Mouse (Mus musculus) heart, embryonic 10.5 days (tissue): ENCODE measurements around the gene Tk1. TPM values are rescaled to one million over a fixed set of nuclear protein-coding genes. Genes with fewer than 3 reads are reported as not detected.

Experiments used
- DNase-seq: peaks from one replicate; pipeline ENCODE4 v3.0.0-alpha.2; 2017; ENCODE audit warnings: low spot score
- H3K27ac ChIP-seq: fragments of 300-500 bp; sonication (generic); 2 replicates; pipeline ENCODE4 v1.5.1; 2016; ENCODE audit warnings: mild to moderate bottlenecking
- H3K27me3 ChIP-seq: fragments of 300-500 bp; sonication (generic); 2 replicates; pipeline ENCODE4 v1.6.1; 2016; ENCODE audit warnings: mild to moderate bottlenecking; ENCODE audit not compliant: poor library complexity, insufficient read depth, severe bottlenecking
- H3K36me3 ChIP-seq: fragments of 300-500 bp; sonication (generic); 2 replicates; pipeline ENCODE4 v1.6.1; 2016; ENCODE audit warnings: mild to moderate bottlenecking, moderate library complexity
- H3K4me1 ChIP-seq: fragments of 300-500 bp; sonication (generic); 2 replicates; pipeline ENCODE4 v1.6.1; 2016; ENCODE audit warnings: mild to moderate bottlenecking
- H3K4me3 ChIP-seq: fragments of 300-500 bp; sonication (generic); 2 replicates; pipeline ENCODE4 v1.5.1; 2016; ENCODE audit warnings: mild to moderate bottlenecking, moderate library complexity
- H3K9me3 ChIP-seq: fragments of 300-500 bp; sonication (generic); 2 replicates; pipeline ENCODE4 v1.6.1; 2016; ENCODE audit warnings: mild to moderate bottlenecking, moderate library complexity
- WGBS: fragments of 180-500 bp; shearing (Covaris S2); methylation state at CpG from one replicate; pipeline ENCODE4 v1.1.7; 2016; 5-methylcytosine and 5-hydroxymethylcytosine counted together
- polyA plus RNA-seq: library from polyadenylated mRNA; unstranded; fragments of >200 nt; fragmentation: Nextera tagmentation; extraction: Ambion mirVana; gene quantifications from 2 replicates; pipeline ENCODE4 v1.2.1, GENCODE M21; 2016

The Tk1 gene
- polyA plus RNA-seq, 1 experiment from 2014 or later, result 134 TPM

GRCm38 (mm10) chr11:117810401-117811046 lies 15.4 kb downstream of the Tk1 start:
- H3K4me3 ChIP-seq, result peak overlapping the region; percentile 93
- H3K27me3 ChIP-seq, result no peaks in the 10 kb centered on the region
- WGBS, result under 1% methylated on average over 21 of the region's 21 CpGs
- H3K36me3 ChIP-seq, result peaks cover 36% of the 10 kb centered on the region
- H3K4me1 ChIP-seq, result peaks cover 52% of the 10 kb centered on the region
- peak overlapping the region; percentile 90 for H3K27ac ChIP-seq
- H3K9me3 ChIP-seq, result no peaks in the 10 kb centered on the region
- DNase-seq, result peak; percentile 92

GRCm38 (mm10) chr11:117809407-117810311 lies 16.2 kb downstream of the Tk1 start, which contains the start of the genes Gm20708 and Syngr2:
Gm20708 (plus strand) TSS chr11:117809668.
Syngr2 (plus strand) TSS chr11:117809668.
- Histone ChIP-seq H3K27me3 (no peaks in the 10 kb centered on the region), H3K36me3 (peaks cover 28% of the 10 kb centered on the region), H3K27ac (peak within 1 kb of the TSS; percentile 90), H3K4me3 (peak within 1 kb of the TSS; percentile 93), H3K4me1 (peaks cover 47% of the 10 kb centered on the region), H3K9me3 (no peaks in the 10 kb centered on the region)
- peak; percentile 93 for DNase-seq
- WGBS, result under 1% methylated on average over 75 of the region's 75 CpGs

DNA sequence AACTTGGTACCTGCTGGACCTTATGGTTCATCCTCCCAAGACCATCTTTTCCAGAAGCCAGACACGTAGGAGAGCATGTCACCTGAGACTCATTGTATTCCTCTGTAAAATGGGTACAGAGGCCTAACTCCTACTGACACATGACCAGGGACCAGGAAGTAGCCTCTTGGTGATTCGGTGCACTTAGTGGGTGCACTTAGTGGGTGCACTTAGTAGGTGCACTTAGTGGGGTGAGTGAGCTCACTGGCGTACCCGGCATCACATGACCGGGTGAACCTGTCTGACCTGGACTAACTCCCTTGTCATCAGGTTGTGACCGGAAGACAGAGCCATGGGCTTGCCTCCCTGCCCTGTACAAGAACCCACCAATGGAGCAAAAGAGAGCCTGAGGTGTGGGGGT lies 19.1 kb downstream of the Tk1 start:
- Histone ChIP-seq H3K36me3 (no peaks in the 10 kb centered on the region), H3K4me1 (peaks cover 38% of the 10 kb centered on the region), H3K4me3 (no peak overlapping the region), H3K27me3 (peaks cover 4% of the 10 kb centered on the region; the same call in 1 of the 2 replicates), H3K27ac (no peak overlapping the region), H3K9me3 (no peaks in the 10 kb centered on the region)
- DNase-seq, result no peak
- whole genome bisulfite sequencing, result 92% methylated on average over 6 of the region's 6 CpGs

DNA sequence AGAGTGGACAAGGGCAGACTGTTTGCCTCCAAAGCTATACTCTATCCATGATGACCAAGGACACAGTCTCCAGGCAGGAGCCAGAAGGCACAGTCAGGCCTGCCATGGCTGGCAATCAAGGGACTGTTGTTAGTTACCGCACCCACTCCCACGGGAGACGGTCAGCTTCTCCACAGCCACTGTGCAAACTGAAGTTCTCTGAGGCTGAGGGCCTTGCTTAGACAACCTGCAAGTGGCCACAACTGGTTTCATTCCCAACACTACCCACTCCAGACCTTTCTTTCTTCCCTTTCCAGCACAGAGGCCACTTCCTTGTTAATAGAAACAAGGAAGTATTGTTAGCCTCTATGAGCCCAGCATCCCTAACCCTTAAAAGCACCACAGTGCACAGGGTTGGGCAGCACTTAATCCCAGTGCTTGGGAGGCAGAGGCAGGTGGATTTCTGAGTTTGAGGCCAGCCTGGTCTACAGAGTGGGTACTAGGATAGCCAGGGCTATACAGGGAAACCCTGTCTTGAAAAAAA lies 22.7 kb downstream of the Tk1 start:
- H3K4me1 ChIP-seq, result peaks cover 19% of the 10 kb centered on the region
- DNase-seq, result no peak
- H3K27me3 ChIP-seq, result peaks cover 4% of the 10 kb centered on the region; the same call in 1 of the 2 replicates
- H3K36me3 ChIP-seq, result no peaks in the 10 kb centered on the region
- WGBS, result 86% methylated on average over 3 of the region's 3 CpGs
- H3K4me3 ChIP-seq, result no peak overlapping the region
- H3K9me3 ChIP-seq, result no peaks in the 10 kb centered on the region
- H3K27ac ChIP-seq, result peak overlapping the region; percentile 1; the same call in 1 of the 2 replicates

- no peak overlapping the region for H3K4me3 ChIP-seq
- H3K9me3 ChIP-seq, result no peaks in the 10 kb centered on the region
- H3K27me3 ChIP-seq, result peaks cover 10% of the 10 kb centered on the region
- H3K36me3 ChIP-seq, result no peaks in the 10 kb centered on the region
- peaks cover 32% of the 10 kb centered on the region for H3K4me1 ChIP-seq
- no peak overlapping the region for H3K27ac ChIP-seq
- 79% methylated on average over 7 of the region's 7 CpGs for WGBS
- DNase-seq, result no peak
Measured at GRCm38 (mm10) chr11:117801650-117802049, 24.2 kb downstream of the Tk1 start.

- no peak for DNase-seq
- no peaks in the 10 kb centered on the region for H3K9me3 ChIP-seq
- no peak overlapping the region for H3K27ac ChIP-seq
- peaks cover 34% of the 10 kb centered on the region for H3K4me1 ChIP-seq
- H3K36me3 ChIP-seq, result no peaks in the 10 kb centered on the region
- no peak overlapping the region for H3K4me3 ChIP-seq
- peaks cover 10% of the 10 kb centered on the region for H3K27me3 ChIP-seq
- WGBS, result 82% methylated on average over 7 of the region's 7 CpGs
Measured at GRCm38 (mm10) chr11:117800038-117800437, 25.9 kb downstream of the Tk1 start.

DNA sequence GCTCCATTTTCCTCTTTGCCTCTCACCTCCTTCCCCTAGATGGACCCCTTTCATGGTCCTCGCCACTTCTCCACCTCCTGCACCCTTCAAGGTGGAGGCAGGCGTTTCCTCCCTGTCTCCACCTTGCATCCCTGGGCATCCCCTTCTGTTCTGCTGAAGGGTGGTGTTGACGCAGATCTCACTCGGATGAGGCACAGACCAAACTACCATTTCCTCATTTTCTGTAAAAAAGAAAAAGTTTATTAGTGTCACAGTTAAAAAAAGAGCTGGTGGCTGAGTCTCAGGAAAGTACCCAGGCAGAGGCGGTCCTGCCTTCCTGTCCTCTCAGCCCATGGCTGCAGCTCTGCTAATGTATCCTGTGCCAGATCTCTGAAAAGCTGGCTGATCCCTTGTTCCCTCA lies 26.7 kb downstream of the Tk1 start:
- 54% methylated on average over 5 of the region's 5 CpGs for WGBS
- DNase-seq, result no peak
- peak overlapping the region; percentile 37; the same call in 1 of the 2 replicates for H3K4me3 ChIP-seq
- H3K27ac ChIP-seq, result 0 out of 2 replicates have a peak overlapping the region, but pooled peaks have one; percentile 0
- no peaks in the 10 kb centered on the region for H3K36me3 ChIP-seq
- H3K4me1 ChIP-seq, result peaks cover 34% of the 10 kb centered on the region
- peaks cover 10% of the 10 kb centered on the region for H3K27me3 ChIP-seq
- H3K9me3 ChIP-seq, result no peaks in the 10 kb centered on the region

- Histone ChIP-seq H3K27me3 (peaks cover 5% of the 10 kb centered on the region; the same call in 1 of the 2 replicates), H3K9me3 (no peaks in the 10 kb centered on the region), H3K27ac (peak overlapping the region; percentile 74), H3K36me3 (no peaks in the 10 kb centered on the region), H3K4me1 (peaks cover 37% of the 10 kb centered on the region), H3K4me3 (peak overlapping the region; percentile 37)
- peak; percentile 85 for DNase-seq
- WGBS, result 14% methylated on average over 2 of the region's 2 CpGs
Measured at GRCm38 (mm10) chr11:117798160-117798541, 27.7 kb downstream of the Tk1 start.

GRCm38 (mm10) chr11:117797511-117798159 lies 28.3 kb downstream of the Tk1 start, which contains the start of gene 6030468B19Rik:
6030468B19Rik (plus strand) TSS chr11:117797660.
- Histone ChIP-seq H3K27me3 (peaks cover 7% of the 10 kb centered on the region; the same call in 1 of the 2 replicates), H3K36me3 (no peaks in the 10 kb centered on the region), H3K27ac (peak within 1 kb of the TSS; percentile 74), H3K4me1 (peaks cover 38% of the 10 kb centered on the region), H3K9me3 (no peaks in the 10 kb centered on the region), H3K4me3 (peak within 1 kb of the TSS; percentile 37)
- WGBS, result 29% methylated on average over 9 of the region's 9 CpGs
- DNase-seq, result peak; percentile 92

DNA sequence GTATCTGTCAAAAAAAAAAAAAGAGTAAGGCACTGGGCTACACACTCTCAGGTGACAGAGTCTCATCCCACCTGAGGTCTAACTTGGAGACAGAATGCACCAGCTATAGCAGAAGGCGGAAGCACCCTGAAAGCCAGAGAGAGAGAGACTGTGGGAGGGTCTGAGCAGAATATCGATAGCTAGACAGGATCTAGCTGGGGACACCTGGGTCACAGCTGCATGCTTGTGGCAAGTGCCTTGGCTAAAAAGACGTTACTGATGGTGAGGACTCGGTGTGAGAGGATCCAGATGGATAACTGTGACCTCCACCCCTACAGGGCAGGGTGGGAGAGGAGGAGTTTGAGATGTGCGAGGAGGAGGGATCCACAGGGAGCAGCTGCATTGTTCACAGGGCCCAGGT lies 28.9 kb downstream of the Tk1 start:
- no peak overlapping the region for H3K4me3 ChIP-seq
- no peaks in the 10 kb centered on the region for H3K36me3 ChIP-seq
- DNase-seq, result no peak
- peaks cover 13% of the 10 kb centered on the region for H3K27me3 ChIP-seq
- no peaks in the 10 kb centered on the region for H3K9me3 ChIP-seq
- peaks cover 45% of the 10 kb centered on the region for H3K4me1 ChIP-seq
- WGBS, result 34% methylated on average over 5 of the region's 5 CpGs
- peak overlapping the region; percentile 74; the same call in 1 of the 2 replicates for H3K27ac ChIP-seq

DNA sequence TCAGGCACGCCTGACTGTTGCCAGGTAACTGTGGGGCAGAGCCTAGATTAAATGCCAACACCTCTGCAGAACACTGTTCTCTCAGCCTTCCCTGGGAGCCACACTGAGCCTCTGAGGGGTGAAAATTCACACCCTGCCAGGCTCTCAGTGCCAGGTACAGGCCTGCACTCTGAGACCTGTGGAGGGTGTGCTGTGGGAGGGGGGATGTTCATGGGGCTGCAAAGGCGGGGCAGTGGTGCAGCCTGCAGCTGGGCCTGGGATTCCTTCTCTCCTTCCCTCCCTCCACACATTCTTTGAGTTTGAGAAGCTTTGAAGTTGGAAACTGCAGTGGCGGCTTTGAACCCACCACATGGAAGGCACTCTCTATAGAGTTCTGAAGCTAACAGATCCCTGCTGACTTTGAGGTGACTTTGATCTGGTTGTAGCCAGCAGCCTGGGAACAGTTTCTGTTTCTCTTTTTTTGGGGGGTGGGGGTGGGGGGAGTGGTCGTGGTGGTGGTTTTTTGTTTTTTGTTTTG lies 31.8 kb downstream of the Tk1 start:
- Histone ChIP-seq H3K36me3 (no peaks in the 10 kb centered on the region), H3K9me3 (no peaks in the 10 kb centered on the region), H3K27ac (no peak overlapping the region), H3K27me3 (peaks cover 37% of the 10 kb centered on the region), H3K4me3 (no peak overlapping the region), H3K4me1 (peaks cover 58% of the 10 kb centered on the region)
- DNase-seq, result no peak
- WGBS, result 51% methylated on average over 4 of the region's 4 CpGs

DNA sequence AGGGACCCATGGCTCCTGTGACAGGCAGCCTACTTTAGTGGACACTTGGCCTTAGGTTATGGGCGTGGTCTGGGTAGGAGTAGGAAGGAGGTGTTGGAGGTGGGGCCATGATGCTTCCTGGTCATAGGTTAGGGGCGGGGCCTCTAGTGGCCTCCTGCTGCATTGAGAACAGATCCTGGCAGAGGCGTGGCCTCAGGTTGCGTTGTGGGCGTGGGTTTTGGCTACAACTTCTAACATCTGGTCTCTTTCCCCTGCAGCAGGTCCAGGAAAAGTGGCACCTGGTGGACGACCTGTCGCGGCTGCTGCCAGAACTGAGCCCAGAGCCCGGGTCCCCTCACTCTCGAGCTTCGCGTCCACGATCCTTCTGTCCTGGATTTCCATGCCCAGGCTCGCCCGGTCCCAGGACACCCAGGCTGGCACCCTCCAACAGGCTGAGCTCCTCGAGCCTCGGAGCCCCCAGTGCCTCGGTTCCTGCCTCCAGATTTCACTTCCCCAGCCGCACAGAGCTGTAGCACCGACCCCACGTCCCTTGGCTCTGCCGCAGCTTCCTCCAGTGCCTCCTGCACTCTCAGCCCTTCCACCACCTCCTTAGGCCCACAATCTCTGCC lies 33.5 kb downstream of the Tk1 start:
- peak; percentile 96 for DNase-seq
- 10% methylated on average over 22 of the region's 22 CpGs for WGBS
- peak overlapping the region; percentile 55 for H3K4me3 ChIP-seq
- H3K27me3 ChIP-seq, result peaks cover 36% of the 10 kb centered on the region
- H3K4me1 ChIP-seq, result peaks cover 41% of the 10 kb centered on the region
- H3K27ac ChIP-seq, result peak overlapping the region; percentile 73
- H3K36me3 ChIP-seq, result no peaks in the 10 kb centered on the region
- H3K9me3 ChIP-seq, result no peaks in the 10 kb centered on the region
